Mouse (Mus musculus) 3134 (cell line): Measurements from ENCODE around the gene A430089I19Rik.
"Not testable (repeated sequence)": the region's sequence is repeated elsewhere in the genome, so short reads cannot be mapped to it uniquely, and the experiment has no call there.

ENCODE experiments used
- DNase-seq: peaks from one replicate; pipeline ENCODE4 v3.0.0-alpha.2; 2011; ENCODE audit warnings: low spot score; ENCODE audit not compliant: insufficient read length; ENCODE audit errors: extremely low read depth

The A430089I19Rik gene

DNA sequence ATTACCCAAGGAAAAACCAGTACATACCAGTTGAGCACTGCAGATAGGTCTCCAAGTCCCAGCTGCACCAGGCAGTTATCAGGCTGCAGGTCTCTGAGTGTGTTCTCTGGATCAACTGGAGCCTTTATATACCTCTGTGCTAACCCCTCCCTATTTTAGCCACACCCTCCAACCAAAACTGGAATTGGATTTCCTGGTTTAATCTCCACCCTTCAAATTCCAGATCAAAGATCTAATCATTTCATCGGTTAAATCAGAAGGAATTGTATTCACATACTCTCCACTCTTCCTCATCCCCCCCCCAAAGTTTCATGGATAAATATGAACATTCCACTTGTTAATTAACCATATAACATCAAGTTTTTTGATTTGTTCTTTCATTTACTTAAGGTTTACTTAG lies at the start of gene A430089I19Rik:
A430089I19Rik (minus strand) TSS at position 101 of the 400 bp plus-strand sequence.
- not testable (repeated sequence) for DNase-seq

DNA sequence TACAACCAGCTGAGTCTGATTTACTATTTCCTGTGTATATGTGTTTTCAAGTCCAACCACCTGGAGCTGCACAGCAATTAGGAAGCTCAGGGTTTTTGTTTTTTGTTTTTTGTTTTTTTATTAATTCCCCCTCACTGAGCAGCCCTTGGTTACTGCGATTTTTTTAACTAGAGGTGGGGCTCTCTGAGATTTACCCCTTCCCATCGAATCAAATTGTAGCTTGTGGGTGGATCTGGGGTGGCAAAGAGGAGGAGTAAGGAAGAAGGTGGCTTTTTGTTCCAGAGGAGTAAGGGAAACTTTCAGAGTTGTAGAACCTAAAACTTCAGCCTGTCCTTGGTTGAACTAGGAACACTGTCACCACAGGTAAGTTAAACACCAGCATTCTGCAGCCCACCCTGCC lies 32.9 kb upstream of the A430089I19Rik start, which contains the start of gene AA792892:
AA792892 (plus strand) TSS at position 301 of the 400 bp plus-strand sequence.
- not testable (repeated sequence) for DNase-seq

DNA sequence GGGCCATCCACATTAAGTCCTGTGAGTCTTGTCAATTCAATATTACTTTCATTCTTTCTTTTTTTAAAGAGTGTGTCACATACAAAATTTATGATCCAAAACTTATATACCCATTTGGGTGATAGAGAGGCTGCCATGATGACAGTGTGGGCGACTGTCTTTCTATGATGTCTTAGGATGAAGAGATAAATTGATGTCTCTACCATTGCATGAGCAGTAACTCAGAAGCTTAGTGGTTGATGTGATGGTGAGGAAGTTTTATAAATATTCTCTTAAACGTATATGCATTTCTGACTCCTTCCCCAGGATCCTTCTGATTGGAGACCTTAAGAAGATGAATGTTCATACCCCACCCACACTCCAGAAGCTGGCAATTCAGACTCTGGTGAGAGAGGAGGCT lies 7.5 kb upstream of the A430089I19Rik start, which contains the start of gene Gm6502:
Gm6502 (plus strand) TSS at position 301 of the 400 bp plus-strand sequence.
- not testable (repeated sequence) for DNase-seq
